Mouse (Mus musculus) lung, adult 18-20 months (tissue): ENCODE results near the gene Smad6.

Experiments
- DNase-seq, 2 experiments: peaks; one replicate each; pipeline ENCODE4 v3.0.0; 2022; ENCODE audit warnings: mixed read lengths in 2 of 2

The Smad6 gene

GRCm38 (mm10) chr9:63909618-63910017 lies 112.2 kb downstream of the Smad6 start:
- DNase-seq: peak; percentile 78 to 86

GRCm38 (mm10) chr9:63904543-63904942 lies 117.3 kb downstream of the Smad6 start:
- no peak for DNase-seq
